Mouse (Mus musculus): ENCODE results near the gene Gli2.

DNA sequence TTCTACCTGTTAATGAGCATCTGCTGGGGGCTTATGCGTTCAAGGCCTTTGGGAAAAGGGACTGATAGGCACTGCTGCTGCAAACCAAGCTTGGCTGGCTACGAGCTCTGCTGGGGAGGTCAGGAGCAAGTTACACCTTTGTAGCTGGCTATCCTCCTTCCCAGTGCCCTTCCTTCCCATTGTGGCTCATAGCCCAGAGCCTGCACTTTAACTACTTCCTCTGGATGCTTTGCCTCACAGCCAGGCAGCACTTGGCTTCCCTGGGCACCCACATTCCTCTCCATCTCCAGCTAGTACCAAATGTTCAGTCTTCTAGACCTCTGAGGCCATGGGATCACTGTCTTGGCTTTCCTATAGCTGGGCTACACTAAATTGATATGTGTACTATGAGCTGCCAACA lies 263.5 kb downstream of the Gli2 start:
- TF ChIP-seq CTCF (IDR thresholded peaks at IDR 0.05; ENCODE audit: insufficient read depth, low read length) (no peak), POLR2A (IDR thresholded peaks at IDR 0.05; ENCODE audit: borderline replicate concordance, extremely low read depth, low read depth, low read length) (no peak)
